Mouse (Mus musculus): Measurements from ENCODE around the gene Myo1b. TPM values are rescaled to one million over a fixed set of nuclear protein-coding genes. Genes with fewer than 3 reads are reported as not detected.
A peak's percentile ranks its signal among the peaks of the same experiment; 100 is the strongest.

The Myo1b gene
- total RNA-seq, 2 experiments from 2014 or later, result 35.6 to 37.0 TPM

DNA sequence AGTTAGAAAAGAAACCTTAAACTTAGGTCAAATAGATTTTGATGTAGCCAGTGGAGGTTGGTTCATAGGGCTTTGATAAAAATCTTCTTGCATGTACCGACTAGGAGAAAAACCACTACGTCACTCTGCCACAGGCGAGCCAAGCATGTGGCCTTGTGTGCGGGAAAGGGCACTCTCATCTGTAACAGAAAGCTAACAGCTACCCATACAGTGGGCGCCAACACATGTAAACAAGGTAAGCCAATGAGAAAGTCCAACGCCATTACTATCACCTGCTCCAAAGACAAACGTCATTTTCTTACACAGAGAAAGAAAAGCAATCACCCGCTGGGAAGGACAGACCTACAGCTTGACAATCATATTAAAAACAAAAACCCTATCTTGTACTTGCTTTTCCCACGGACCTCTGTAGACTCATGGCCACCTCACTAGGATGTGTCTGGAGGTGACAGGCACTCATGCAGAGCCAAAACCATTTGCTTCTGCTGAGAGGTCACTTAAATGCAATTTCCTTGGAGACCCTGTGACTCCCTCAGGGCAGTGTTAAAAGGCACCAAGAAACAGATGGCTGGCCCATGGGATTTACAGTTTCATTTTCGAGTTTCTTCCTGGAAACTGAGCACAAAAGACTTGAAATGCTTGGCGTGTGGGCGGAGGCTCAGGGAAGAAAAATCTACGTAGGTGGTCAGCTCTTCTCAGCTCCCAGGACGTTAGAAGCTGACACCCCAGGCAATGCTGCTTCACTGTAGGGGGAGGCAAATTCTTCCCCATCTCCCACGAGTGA is 157.4 kb downstream of the Myo1b start:
- TF ChIP-seq CTCF (IDR thresholded peaks at IDR 0.05), result no peak
- DNase-seq (ENCODE audit: extremely low spot score in 1 of 2, low spot score in 2 of 2), result peak; percentile 47 to 53
- intact Hi-C loops (cut with DNase I), result no loop called here
- Histone ChIP-seq H3K4me3 (no peak overlapping the region), H3K27ac (no peak overlapping the region)

DNA sequence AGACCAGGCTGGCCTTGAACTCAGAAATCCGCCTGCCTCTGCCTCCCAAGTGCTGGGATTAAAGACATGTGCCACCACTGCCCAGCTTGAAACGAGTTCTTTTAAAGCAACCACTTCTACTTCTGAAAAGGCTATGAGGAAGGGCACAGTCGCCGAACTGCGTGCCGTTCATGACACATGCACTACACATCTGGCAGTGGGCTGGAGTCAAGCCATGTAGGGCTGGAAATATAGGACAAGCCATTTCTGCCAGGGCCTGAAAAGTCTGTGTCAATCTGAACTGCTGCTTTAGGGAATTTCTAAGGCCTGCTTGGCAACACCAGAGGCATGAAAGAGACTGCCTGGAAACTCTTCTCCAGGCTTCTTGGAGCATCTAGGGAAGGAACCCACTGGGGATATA is 162.2 kb downstream of the Myo1b start:
- DNase-seq (ENCODE audit: extremely low spot score in 1 of 2, low spot score in 2 of 2), result no peak
- no peak overlapping the region for H3K27ac ChIP-seq
- intact Hi-C loops (cut with DNase I), result no loop called here
- no peak overlapping the region for H3K4me3 ChIP-seq
- no peak for TF ChIP-seq CTCF (IDR thresholded peaks at IDR 0.05)

DNA sequence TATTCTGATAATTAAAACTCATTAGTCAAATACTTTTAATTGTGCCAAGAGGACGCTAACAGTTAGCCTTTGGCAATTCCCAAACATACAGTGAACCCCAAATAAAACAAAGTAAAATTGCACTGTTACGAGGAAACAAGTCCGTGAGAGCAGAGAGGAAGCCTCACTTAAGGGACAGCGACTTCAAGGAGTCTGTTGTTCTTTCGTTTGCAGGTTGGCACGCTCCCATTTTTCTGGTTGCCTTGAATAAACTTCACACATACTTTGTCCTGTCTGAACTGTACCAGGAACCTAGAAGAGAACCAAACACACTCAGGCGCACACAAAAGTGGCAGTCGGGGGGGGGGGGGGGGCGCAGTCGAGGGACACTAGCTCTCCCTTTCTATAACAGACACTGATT is 164.9 kb downstream of the Myo1b start:
- Histone ChIP-seq H3K4me3 (no peak overlapping the region), H3K27ac (no peak overlapping the region)
- intact Hi-C loops (cut with DNase I), result no loop called here
- no peak for TF ChIP-seq CTCF (IDR thresholded peaks at IDR 0.05)
- no peak for DNase-seq (ENCODE audit: extremely low spot score in 1 of 2, low spot score in 2 of 2)

DNA sequence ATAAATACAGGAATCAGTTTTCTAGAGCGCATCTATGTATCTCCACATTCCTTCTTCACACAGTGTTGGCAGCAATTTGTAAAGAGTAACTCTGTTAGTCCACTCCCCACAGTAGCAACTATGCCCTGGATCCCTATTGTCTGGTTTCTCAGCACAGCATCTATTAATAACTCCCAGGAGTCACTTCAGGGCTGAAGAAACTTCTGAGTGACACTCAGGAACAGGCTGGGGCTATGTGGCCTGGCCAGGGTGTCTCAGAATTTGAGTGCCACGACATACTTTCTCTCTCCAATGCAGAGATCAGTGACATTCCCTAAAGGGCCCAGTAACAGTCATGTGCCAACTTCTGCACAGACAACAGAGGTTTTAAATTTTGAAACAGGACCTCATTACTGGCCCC is 167.6 kb downstream of the Myo1b start:
- intact Hi-C loops (cut with DNase I), result no loop called here

DNA sequence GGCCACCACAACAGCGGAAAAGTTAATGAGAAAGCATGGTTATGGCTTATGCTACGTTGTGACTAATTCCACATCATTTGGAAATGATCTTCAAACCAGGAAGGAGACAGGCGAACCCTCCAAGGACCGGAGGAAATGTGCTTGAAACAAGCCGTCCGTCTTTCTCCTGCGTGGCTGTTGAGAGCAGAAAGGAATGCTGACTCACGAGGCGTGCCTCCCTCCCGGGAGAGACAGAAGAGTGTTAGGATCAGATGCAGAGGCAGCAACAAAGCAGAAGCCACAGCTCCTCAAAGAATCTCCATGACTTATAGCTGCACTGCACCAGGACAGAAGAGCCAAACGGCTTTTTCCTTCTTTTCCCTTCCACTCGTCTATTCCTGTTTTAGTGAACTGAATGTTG is 168.4 kb downstream of the Myo1b start:
- intact Hi-C loops (cut with DNase I), result no loop called here
- peak in 1 of 2 experiments; percentile 21 for DNase-seq (ENCODE audit: extremely low spot score in 1 of 2, low spot score in 2 of 2)
- Histone ChIP-seq H3K4me3 (no peak overlapping the region), H3K27ac (no peak overlapping the region)
- no peak for TF ChIP-seq CTCF (IDR thresholded peaks at IDR 0.05)

More for the DNA sequence above, 167.6 kb downstream of the Myo1b start:
- no peak for TF ChIP-seq CTCF (IDR thresholded peaks at IDR 0.05)
- Histone ChIP-seq H3K27ac (no peak overlapping the region), H3K4me3 (no peak overlapping the region)
- peak in 1 of 2 experiments; percentile 1 for DNase-seq (ENCODE audit: extremely low spot score in 1 of 2, low spot score in 2 of 2)

DNA sequence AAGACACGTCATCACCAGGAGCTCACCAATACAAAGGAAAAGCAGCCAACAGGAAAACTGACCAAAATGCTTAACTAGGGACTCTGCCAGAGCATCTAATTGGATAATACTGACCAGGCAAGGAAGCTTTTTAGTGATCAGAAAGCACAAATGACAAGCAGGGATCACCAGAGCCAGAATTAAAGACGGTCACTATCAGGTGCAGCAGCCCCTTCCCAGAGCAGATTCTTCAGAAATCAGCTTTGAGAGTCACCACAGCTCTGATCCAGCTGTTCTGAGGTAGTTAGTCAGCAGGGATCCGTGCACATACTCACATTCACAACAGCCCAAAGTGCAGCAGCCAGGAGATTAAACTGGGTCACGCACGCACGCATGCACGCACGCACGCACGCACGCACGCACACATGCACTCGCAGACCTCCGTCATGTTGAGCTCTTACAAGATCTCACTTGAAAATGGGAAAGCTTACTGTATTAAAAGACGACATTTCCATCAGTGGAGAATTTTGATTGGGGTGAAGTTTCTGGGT is 169.1 kb downstream of the Myo1b start:
- no peak for TF ChIP-seq CTCF (IDR thresholded peaks at IDR 0.05)
- Histone ChIP-seq H3K4me3 (no peak overlapping the region), H3K27ac (no peak overlapping the region)
- intact Hi-C loops (cut with DNase I), result no loop called here
- DNase-seq (ENCODE audit: extremely low spot score in 1 of 2, low spot score in 2 of 2), result peak in 1 of 2 experiments; percentile 4

DNA sequence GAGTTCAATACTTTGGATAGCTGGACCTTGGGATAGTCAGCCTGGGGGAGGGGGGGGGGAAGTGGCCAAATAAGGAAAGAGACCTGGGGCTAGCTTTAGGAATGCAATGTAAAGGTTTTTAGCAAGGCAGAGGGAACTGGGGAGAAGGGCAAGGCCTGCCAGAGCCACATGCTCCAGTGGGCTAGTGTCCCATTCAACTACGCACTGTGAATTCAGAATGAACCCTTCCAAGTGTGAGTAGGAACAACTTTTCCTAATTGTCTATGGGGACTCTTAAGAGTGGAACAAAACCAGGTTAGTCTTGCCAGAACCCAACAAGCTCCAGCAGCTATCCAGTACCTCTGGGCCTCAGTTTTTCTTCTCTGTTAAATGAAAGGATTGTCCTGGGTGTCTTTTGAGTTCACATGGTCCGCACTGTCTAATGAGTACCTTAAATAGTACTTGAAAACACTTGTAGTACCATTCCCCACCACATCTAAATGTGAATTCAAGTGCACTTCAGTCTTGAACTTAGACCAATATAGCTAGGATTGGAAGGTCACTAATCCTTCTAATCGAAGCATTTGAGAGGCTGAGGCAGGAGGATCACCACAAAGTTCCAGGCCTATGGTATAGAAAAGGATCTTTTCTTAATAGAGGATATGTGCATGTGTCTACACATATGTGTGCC is 172.0 kb downstream of the Myo1b start:
- intact Hi-C loops (cut with DNase I), result no loop called here

DNA sequence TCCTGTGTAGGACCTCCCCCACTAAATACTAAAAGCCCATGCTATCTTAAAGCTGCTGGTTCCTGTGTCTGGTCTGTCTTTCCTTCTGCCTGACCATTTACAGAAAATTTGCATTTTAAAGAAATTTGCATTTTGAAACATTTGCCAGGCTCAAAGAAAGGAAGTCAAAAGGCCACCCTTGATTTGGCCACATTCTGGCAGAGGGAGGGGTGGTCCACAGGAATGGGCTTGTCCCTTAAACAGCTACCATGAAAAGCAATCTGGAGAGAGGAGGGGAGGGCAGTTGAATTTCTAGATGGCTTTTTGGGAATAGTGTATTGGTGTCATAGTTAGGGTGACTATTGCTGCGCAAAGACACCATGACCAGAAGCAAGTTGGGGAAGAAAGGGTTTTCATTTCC is 173.3 kb downstream of the Myo1b start:
- TF ChIP-seq CTCF (IDR thresholded peaks at IDR 0.05), result no peak
- intact Hi-C loops (cut with DNase I), result no loop called here
- peak in 1 of 2 experiments; percentile 0 for DNase-seq (ENCODE audit: extremely low spot score in 1 of 2, low spot score in 2 of 2)
- no peak overlapping the region for H3K4me3 ChIP-seq
- H3K27ac ChIP-seq, result no peak overlapping the region

More for the DNA sequence above, 172.0 kb downstream of the Myo1b start:
- H3K27ac ChIP-seq, result no peak overlapping the region
- TF ChIP-seq CTCF (IDR thresholded peaks at IDR 0.05), result no peak; the same call in 1 of the 2 replicates
- no peak overlapping the region for H3K4me3 ChIP-seq
- peak in 1 of 2 experiments; percentile 5 for DNase-seq (ENCODE audit: extremely low spot score in 1 of 2, low spot score in 2 of 2)

DNA sequence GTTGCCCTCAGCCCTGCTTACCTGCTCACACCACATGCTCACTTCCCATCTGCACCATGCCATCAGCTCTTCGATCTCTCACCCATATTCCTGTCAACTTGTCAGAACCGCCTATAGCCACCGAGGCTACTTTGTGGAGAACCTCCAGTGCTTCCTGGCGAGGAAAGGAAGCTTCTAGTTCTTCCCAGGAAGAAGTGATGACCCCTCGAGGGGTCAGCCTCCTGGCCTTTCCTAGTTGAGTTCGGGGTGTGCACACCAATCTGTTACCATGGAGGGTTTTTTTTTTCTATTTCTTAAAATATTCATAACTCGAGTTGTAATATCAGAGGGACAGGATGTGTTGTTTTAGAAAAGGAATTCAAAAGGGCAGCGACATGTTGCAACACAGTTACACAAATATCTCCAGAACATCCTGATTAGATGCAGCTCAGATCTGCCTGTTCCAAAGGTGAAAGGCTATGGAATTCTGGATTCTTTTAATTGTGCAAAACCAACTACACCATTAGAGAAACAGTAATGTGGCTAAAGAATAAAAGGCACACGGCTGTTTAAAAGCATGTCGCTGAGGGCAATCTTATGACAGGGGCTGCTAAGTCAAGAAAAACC is 175.1 kb downstream of the Myo1b start:
- Histone ChIP-seq H3K27ac (no peak overlapping the region), H3K4me3 (no peak overlapping the region)
- DNase-seq (ENCODE audit: extremely low spot score in 1 of 2, low spot score in 2 of 2), result no peak
- no peak for TF ChIP-seq CTCF (IDR thresholded peaks at IDR 0.05)
- intact Hi-C loops (cut with DNase I), result no loop called here

DNA sequence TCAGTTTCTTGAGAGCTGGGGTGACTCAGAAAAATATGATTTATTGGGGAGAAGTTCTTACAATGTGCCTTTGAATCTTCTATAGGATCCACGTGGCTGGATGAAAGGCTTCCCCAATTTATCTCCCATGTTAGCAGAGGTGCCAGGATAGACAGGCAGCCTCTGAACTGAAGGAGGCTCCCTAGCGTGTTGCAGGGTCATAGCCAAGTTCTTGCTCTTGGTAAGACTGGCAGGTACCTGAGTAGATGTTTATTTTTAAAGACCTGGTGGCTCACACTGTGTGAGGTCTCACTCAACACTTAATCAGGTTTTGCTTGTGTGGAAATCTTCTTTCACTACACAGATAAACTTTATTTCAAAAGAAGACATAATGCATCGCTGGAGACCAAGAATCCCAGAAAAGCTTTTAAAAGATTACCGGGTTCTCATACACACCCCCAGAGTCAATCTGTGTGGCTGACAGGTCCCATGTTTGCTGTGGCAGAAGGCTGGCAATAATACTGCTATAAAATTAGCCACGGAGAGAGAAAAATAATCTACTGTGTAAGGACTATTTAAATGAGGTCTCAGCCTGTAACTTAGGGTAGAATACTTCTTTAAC is 176.5 kb downstream of the Myo1b start:
- intact Hi-C loops (cut with DNase I), result no loop called here
- Histone ChIP-seq H3K27ac (no peak overlapping the region), H3K4me3 (no peak overlapping the region)
- DNase-seq (ENCODE audit: extremely low spot score in 1 of 2, low spot score in 2 of 2), result no peak
- no peak for TF ChIP-seq CTCF (IDR thresholded peaks at IDR 0.05)

DNA sequence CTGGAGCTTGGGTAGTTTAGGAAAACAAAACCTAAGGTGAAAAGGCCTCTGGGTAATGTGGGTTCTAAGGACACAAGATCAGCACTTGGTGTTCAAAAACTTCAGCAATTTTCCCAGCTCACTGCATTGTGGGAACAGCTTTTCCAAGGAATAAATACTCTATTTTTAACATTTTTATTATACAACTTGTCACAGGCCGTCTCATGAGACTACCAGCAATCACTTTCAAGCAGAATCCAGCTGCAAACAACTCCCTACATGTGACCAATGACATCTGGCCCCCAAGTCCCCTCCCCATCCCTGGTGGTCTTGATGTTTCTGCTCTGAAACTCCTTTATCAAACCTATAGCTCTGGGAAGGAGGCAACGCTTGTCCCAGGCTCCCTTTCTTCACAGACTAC is 179.0 kb downstream of the Myo1b start:
- no peak for DNase-seq (ENCODE audit: extremely low spot score in 1 of 2, low spot score in 2 of 2)
- intact Hi-C loops (cut with DNase I), result no loop called here
- Histone ChIP-seq H3K27ac (no peak overlapping the region), H3K4me3 (no peak overlapping the region)
- no peak for TF ChIP-seq CTCF (IDR thresholded peaks at IDR 0.05)

DNA sequence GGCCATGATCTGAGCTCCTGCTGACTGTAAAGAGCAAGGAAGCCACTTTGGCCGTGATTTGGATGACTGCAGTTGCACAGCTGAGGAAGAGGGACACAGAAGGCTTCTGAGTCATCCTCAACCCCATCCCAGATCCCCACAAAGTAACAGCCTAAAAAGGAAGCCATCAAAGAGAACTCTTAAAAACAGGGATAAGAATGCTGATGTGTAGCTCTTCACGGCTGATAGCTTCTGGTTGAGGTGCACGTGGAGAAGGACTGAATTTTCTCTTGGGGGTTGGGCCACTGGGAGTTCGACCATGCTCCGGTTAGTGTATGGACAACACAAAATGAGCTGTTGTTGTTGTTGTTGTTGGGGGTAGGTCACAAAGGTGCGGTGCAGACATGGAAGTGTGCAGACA is 181.2 kb downstream of the Myo1b start:
- no peak for TF ChIP-seq CTCF (IDR thresholded peaks at IDR 0.05)
- intact Hi-C loops (cut with DNase I), result no loop called here

More for the DNA sequence above, 181.2 kb downstream of the Myo1b start:
- H3K27ac ChIP-seq, result no peak overlapping the region
- H3K4me3 ChIP-seq, result no peak overlapping the region
- DNase-seq (ENCODE audit: extremely low spot score in 1 of 2, low spot score in 2 of 2), result no peak

Measured in left cerebral cortex, adult 2 months (tissue).